Mouse (Mus musculus): ENCODE measurements at regions not wholly inside any gene's neighbourhood (a gene's known extent, or its start where the extent isn't known, plus 50 kb on each side); places are given as distances from the start of the nearest gene placed in this dataset.

- no peaks in the 10 kb centered on the region; the same call in 1 of the 2 replicates for H3K4me1 ChIP-seq (replicated peaks; ENCODE audit: control insufficient read depth, insufficient read depth, low read length)
- H3K27me3 ChIP-seq (ENCODE audit: control insufficient read depth, insufficient read depth, low read depth, low read length), result no peaks in the 10 kb centered on the region
- no peak for ATAC-seq (ENCODE audit: low read depth)
- no peaks in the 10 kb centered on the region for H3K9me3 ChIP-seq (ENCODE audit: control insufficient read depth, low read length)
- WGBS, result 39% methylated on average over 7 of the region's 7 CpGs
- H3K9ac ChIP-seq (ENCODE audit: low read length), result no peak overlapping the region
- no peak overlapping the region for H3K4me3 ChIP-seq (ENCODE audit: low read length)
- no peak overlapping the region for H3K27ac ChIP-seq (ENCODE audit: low read length)
- peak overlapping the region; percentile 28 for H3K4me2 ChIP-seq (ENCODE audit: low read depth, low read length)
- no peaks in the 10 kb centered on the region for H3K36me3 ChIP-seq (ENCODE audit: control insufficient read depth, insufficient read depth, low read length)
Observed at GRCm38 (mm10) chr6:100923070-100923469, 89.6 kb downstream of the Ppp4r2 start.

DNA sequence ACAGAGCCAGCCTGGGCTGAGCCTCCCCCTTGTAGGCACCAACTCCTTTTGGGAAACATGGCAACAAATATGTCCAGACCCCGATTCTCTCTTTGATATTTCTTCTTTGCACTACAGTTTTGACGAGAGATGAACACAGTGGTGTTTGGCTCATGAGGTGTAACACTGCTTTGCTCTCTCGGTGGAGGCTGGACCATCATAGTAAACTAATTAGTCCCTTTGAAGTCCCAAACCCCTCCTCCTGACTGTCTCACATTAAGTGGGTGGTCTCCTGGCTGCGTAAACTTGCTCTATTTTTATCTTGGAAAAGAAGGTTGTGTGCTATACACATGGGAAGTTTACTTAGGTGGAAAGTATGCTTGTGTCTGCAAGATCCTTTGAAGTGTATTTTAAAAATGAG lies 90.3 kb downstream of the Ppp4r2 start:
- no peaks in the 10 kb centered on the region for H3K36me3 ChIP-seq (ENCODE audit: control insufficient read depth, insufficient read depth, low read length)
- H3K27ac ChIP-seq (ENCODE audit: low read length), result no peak overlapping the region
- 14% methylated on average over 4 of the region's 4 CpGs for WGBS
- no peaks in the 10 kb centered on the region for H3K9me3 ChIP-seq (ENCODE audit: control insufficient read depth, low read length)
- 0 out of 2 replicates have a peak overlapping the region, but pooled peaks have one; percentile 28 for H3K4me2 ChIP-seq (ENCODE audit: low read depth, low read length)
- H3K27me3 ChIP-seq (ENCODE audit: control insufficient read depth, insufficient read depth, low read depth, low read length), result no peaks in the 10 kb centered on the region
- no peaks in the 10 kb centered on the region; the same call in 1 of the 2 replicates for H3K4me1 ChIP-seq (replicated peaks; ENCODE audit: control insufficient read depth, insufficient read depth, low read length)
- no peak overlapping the region for H3K9ac ChIP-seq (ENCODE audit: low read length)
- no peak overlapping the region for H3K4me3 ChIP-seq (ENCODE audit: low read length)
- ATAC-seq (ENCODE audit: low read depth), result peak; percentile 15; the same call in 1 of the 2 replicates

- Histone ChIP-seq H3K9me3 (ENCODE audit: control insufficient read depth, low read length) (no peaks in the 10 kb centered on the region), H3K9ac (ENCODE audit: low read length) (no peak overlapping the region), H3K4me2 (ENCODE audit: low read depth, low read length) (no peak overlapping the region), H3K4me1 (replicated peaks; ENCODE audit: control insufficient read depth, insufficient read depth, low read length) (peaks cover 4% of the 10 kb centered on the region; the same call in 1 of the 2 replicates), H3K27me3 (ENCODE audit: control insufficient read depth, insufficient read depth, low read depth, low read length) (no peaks in the 10 kb centered on the region), H3K27ac (ENCODE audit: low read length) (no peak overlapping the region), H3K36me3 (ENCODE audit: control insufficient read depth, insufficient read depth, low read length) (no peaks in the 10 kb centered on the region), H3K4me3 (ENCODE audit: low read length) (no peak overlapping the region)
- WGBS, result 59% methylated on average over 16 of the region's 16 CpGs
- no peak for ATAC-seq (ENCODE audit: low read depth)
Observed at GRCm38 (mm10) chr6:100928791-100929758, 95.7 kb downstream of the Ppp4r2 start.

GRCm38 (mm10) chr6:100929759-100930358 lies 96.4 kb downstream of the Ppp4r2 start:
- Histone ChIP-seq H3K27ac (ENCODE audit: low read length) (no peak overlapping the region), H3K4me2 (ENCODE audit: low read depth, low read length) (no peak overlapping the region), H3K4me3 (ENCODE audit: low read length) (no peak overlapping the region)

GRCm38 (mm10) chr6:100930706-100931105 lies 97.3 kb downstream of the Ppp4r2 start:
- Histone ChIP-seq H3K9me3 (ENCODE audit: control insufficient read depth, low read length) (no peaks in the 10 kb centered on the region), H3K4me2 (ENCODE audit: low read depth, low read length) (no peak overlapping the region), H3K27ac (ENCODE audit: low read length) (no peak overlapping the region), H3K4me3 (ENCODE audit: low read length) (no peak overlapping the region), H3K36me3 (ENCODE audit: control insufficient read depth, insufficient read depth, low read length) (no peaks in the 10 kb centered on the region), H3K27me3 (ENCODE audit: control insufficient read depth, insufficient read depth, low read depth, low read length) (no peaks in the 10 kb centered on the region), H3K9ac (ENCODE audit: low read length) (no peak overlapping the region), H3K4me1 (replicated peaks; ENCODE audit: control insufficient read depth, insufficient read depth, low read length) (peaks cover 4% of the 10 kb centered on the region; the same call in 1 of the 2 replicates)
- 68% methylated on average over 6 of the region's 6 CpGs for WGBS
- ATAC-seq (ENCODE audit: low read depth), result no peak

More at GRCm38 (mm10) chr6:100929759-100930358, 96.4 kb downstream of the Ppp4r2 start:
- no peak for ATAC-seq (ENCODE audit: low read depth)
- Histone ChIP-seq H3K9ac (ENCODE audit: low read length) (no peak overlapping the region), H3K9me3 (ENCODE audit: control insufficient read depth, low read length) (no peaks in the 10 kb centered on the region), H3K27me3 (ENCODE audit: control insufficient read depth, insufficient read depth, low read depth, low read length) (no peaks in the 10 kb centered on the region), H3K36me3 (ENCODE audit: control insufficient read depth, insufficient read depth, low read length) (no peaks in the 10 kb centered on the region), H3K4me1 (replicated peaks; ENCODE audit: control insufficient read depth, insufficient read depth, low read length) (peaks cover 4% of the 10 kb centered on the region; the same call in 1 of the 2 replicates)
- WGBS, result 35% methylated on average over 10 of the region's 10 CpGs

DNA sequence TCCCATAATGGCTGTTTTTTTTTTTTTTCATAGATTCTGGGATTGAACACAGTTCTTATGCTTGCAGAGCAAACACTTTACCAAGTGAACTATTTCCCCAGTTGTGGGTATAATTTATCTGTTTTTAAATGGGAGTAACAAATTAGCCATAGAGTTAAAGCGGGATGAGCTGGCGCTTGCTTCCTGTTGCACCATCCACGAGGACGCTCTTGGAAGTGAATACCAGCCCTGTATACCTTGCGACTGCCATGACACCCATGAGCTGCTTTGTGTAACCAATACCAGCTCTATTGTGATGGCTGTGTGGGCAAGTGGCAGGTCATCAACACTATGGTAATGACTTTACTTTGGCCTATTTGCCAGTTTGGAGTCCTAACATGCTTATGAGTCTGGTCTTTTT lies 101.0 kb downstream of the Ppp4r2 start:
- Histone ChIP-seq H3K4me1 (replicated peaks; ENCODE audit: control insufficient read depth, insufficient read depth, low read length) (no peaks in the 10 kb centered on the region; the same call in 1 of the 2 replicates), H3K9me3 (ENCODE audit: control insufficient read depth, low read length) (no peaks in the 10 kb centered on the region), H3K9ac (ENCODE audit: low read length) (no peak overlapping the region), H3K4me3 (ENCODE audit: low read length) (no peak overlapping the region), H3K36me3 (ENCODE audit: control insufficient read depth, insufficient read depth, low read length) (no peaks in the 10 kb centered on the region), H3K4me2 (ENCODE audit: low read depth, low read length) (no peak overlapping the region), H3K27me3 (ENCODE audit: control insufficient read depth, insufficient read depth, low read depth, low read length) (no peaks in the 10 kb centered on the region), H3K27ac (ENCODE audit: low read length) (no peak overlapping the region)
- no peak for ATAC-seq (ENCODE audit: low read depth)
- WGBS, result 85% methylated on average over 5 of the region's 5 CpGs

DNA sequence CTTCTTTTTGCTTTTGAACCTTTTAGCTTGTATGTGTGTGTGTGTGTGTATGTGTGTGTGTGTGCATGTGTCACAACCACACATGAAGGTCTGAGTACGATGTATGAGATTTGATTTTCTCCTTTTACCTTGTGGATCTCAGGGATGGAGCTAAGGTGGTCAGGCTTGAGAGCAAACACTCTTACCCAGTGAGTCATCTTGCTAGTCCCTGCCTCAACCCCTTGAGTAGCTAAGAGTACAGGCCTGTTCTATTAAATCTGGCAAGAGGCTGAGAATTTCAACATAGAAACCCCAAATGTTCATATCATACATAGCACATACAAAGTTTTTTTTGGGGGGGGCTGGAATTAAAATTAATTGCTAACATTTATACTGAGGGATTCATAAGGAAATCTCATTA lies 104.4 kb downstream of the Ppp4r2 start:
- WGBS, result 64% methylated on average over 1 of the region's 1 CpGs
- no peaks in the 10 kb centered on the region for H3K27me3 ChIP-seq (ENCODE audit: control insufficient read depth, insufficient read depth, low read depth, low read length)
- H3K27ac ChIP-seq (ENCODE audit: low read length), result no peak overlapping the region
- no peaks in the 10 kb centered on the region for H3K9me3 ChIP-seq (ENCODE audit: control insufficient read depth, low read length)
- H3K36me3 ChIP-seq (ENCODE audit: control insufficient read depth, insufficient read depth, low read length), result no peaks in the 10 kb centered on the region
- no peak for ATAC-seq (ENCODE audit: low read depth)
- H3K4me1 ChIP-seq (replicated peaks; ENCODE audit: control insufficient read depth, insufficient read depth, low read length), result no peaks in the 10 kb centered on the region; the same call in 1 of the 2 replicates
- H3K9ac ChIP-seq (ENCODE audit: low read length), result no peak overlapping the region
- no peak overlapping the region for H3K4me2 ChIP-seq (ENCODE audit: low read depth, low read length)
- no peak overlapping the region for H3K4me3 ChIP-seq (ENCODE audit: low read length)

GRCm38 (mm10) chr6:100938376-100938775 lies 105.0 kb downstream of the Ppp4r2 start:
- WGBS, result 69% methylated on average over 11 of the region's 11 CpGs
- no peak overlapping the region for H3K4me2 ChIP-seq (ENCODE audit: low read depth, low read length)
- no peak overlapping the region for H3K4me3 ChIP-seq (ENCODE audit: low read length)
- H3K4me1 ChIP-seq (replicated peaks; ENCODE audit: control insufficient read depth, insufficient read depth, low read length), result no peaks in the 10 kb centered on the region; the same call in 1 of the 2 replicates
- no peak for ATAC-seq (ENCODE audit: low read depth)
- H3K36me3 ChIP-seq (ENCODE audit: control insufficient read depth, insufficient read depth, low read length), result no peaks in the 10 kb centered on the region
- no peaks in the 10 kb centered on the region for H3K9me3 ChIP-seq (ENCODE audit: control insufficient read depth, low read length)
- no peak overlapping the region for H3K27ac ChIP-seq (ENCODE audit: low read length)
- H3K9ac ChIP-seq (ENCODE audit: low read length), result no peak overlapping the region
- H3K27me3 ChIP-seq (ENCODE audit: control insufficient read depth, insufficient read depth, low read depth, low read length), result no peaks in the 10 kb centered on the region

DNA sequence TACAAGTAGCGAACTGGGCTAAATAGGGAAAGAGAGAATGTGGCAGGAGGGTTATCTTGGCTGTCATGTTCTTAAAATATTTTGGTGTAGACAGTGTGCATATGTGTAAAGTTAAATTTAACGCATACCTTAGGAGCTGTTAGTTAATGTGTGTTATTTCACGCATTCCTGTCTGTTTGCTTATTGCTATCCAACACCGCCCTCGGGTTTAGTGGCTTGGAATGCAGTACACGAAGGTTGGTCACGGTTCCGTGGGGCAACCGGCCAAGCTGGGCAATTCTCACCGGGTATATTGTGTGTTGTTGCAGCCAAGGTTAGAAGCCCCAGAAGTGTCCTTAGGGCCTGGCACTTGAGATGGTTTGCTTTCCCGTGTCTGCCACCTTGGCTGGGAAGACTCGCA lies 105.6 kb downstream of the Ppp4r2 start:
- Histone ChIP-seq H3K4me2 (ENCODE audit: low read depth, low read length) (no peak overlapping the region), H3K4me1 (replicated peaks; ENCODE audit: control insufficient read depth, insufficient read depth, low read length) (no peaks in the 10 kb centered on the region; the same call in 1 of the 2 replicates), H3K27me3 (ENCODE audit: control insufficient read depth, insufficient read depth, low read depth, low read length) (no peaks in the 10 kb centered on the region), H3K4me3 (ENCODE audit: low read length) (no peak overlapping the region), H3K9me3 (ENCODE audit: control insufficient read depth, low read length) (no peaks in the 10 kb centered on the region), H3K27ac (ENCODE audit: low read length) (no peak overlapping the region), H3K9ac (ENCODE audit: low read length) (no peak overlapping the region), H3K36me3 (ENCODE audit: control insufficient read depth, insufficient read depth, low read length) (no peaks in the 10 kb centered on the region)
- whole genome bisulfite sequencing, result 54% methylated on average over 12 of the region's 12 CpGs
- peak; percentile 62; the same call in 1 of the 2 replicates for ATAC-seq (ENCODE audit: low read depth)
